Mouse (Mus musculus) midbrain, postnatal 0 days (tissue): ENCODE measurements around the gene Myh9. TPM values are rescaled to one million over a fixed set of nuclear protein-coding genes. Genes with fewer than 3 reads are reported as not detected.
A peak's percentile ranks its signal among the peaks of the same experiment; 100 is the strongest.

Source experiments
- ATAC-seq: fragments of 200-750 bp; cut with Nextera tagmentation; 2 replicates; pipeline ENCODE4 v1.8.0; 2017; ENCODE audit warnings: moderate number of reproducible peaks, mild to moderate bottlenecking, moderate TSS enrichment, moderate library complexity; ENCODE audit not compliant: low FRiP score
- DNase-seq: peaks from one replicate; pipeline ENCODE4 v3.0.0-alpha.2; 2015; ENCODE audit warnings: low spot score
- H3K27ac ChIP-seq: fragments of 300-500 bp; sonication (generic); 2 replicates; pipeline ENCODE4 v1.5.1; 2014; ENCODE audit warnings: low read depth, mild to moderate bottlenecking, low read length, mixed read lengths
- H3K27me3 ChIP-seq: fragments of 300-500 bp; sonication (generic); 2 replicates; pipeline ENCODE4 v1.6.1; 2014; ENCODE audit warnings: low read length, control low read depth, mixed read lengths; ENCODE audit not compliant: insufficient read depth
- H3K36me3 ChIP-seq: fragments of 300-500 bp; sonication (generic); 2 replicates; pipeline ENCODE4 v1.6.1; 2014; ENCODE audit warnings: low read length, control low read depth, mixed read lengths; ENCODE audit not compliant: insufficient read depth
- H3K4me1 ChIP-seq: fragments of 300-500 bp; sonication (generic); 2 replicates; pipeline ENCODE4 v1.6.1; 2014; ENCODE audit warnings: mild to moderate bottlenecking, control low read depth, antibody characterized with exemption, low read length, mixed read lengths; ENCODE audit not compliant: insufficient read depth
- H3K4me2 ChIP-seq: fragments of 300-500 bp; sonication (generic); 2 replicates; pipeline ENCODE4 v1.6.1; 2014; ENCODE audit warnings: low read depth, mild to moderate bottlenecking, low read length, mixed read lengths; ENCODE audit not compliant: poor library complexity, severe bottlenecking
- H3K4me3 ChIP-seq: fragments of 300-500 bp; sonication (generic); 2 replicates; pipeline ENCODE4 v1.5.1; 2014; ENCODE audit warnings: low read depth, mild to moderate bottlenecking, low read length, moderate library complexity
- H3K9ac ChIP-seq: fragments of 300-500 bp; sonication (generic); replicated peaks from 2 replicates; pipeline ENCODE4 v1.6.1; 2014; ENCODE audit warnings: mild to moderate bottlenecking, low read length, moderate library complexity, mixed read lengths; ENCODE audit not compliant: poor library complexity, severe bottlenecking
- H3K9me3 ChIP-seq: fragments of 300-500 bp; sonication (generic); 2 replicates; pipeline ENCODE4 v1.6.1; 2016; ENCODE audit warnings: low read length, control low read depth
- CTCF ChIP-seq: IDR thresholded peaks from 2 replicates; pipeline ENCODE4 v1.5.1; 2016; ENCODE audit warnings: antibody characterized with exemption, mild to moderate bottlenecking
- WGBS: fragments of 180-500 bp; shearing (Covaris S2); extraction: QIAGEN DNeasy Blood & Tissue Kit; methylation state at CpG from one replicate; pipeline ENCODE4 v1.1.7; 2014; 5-methylcytosine and 5-hydroxymethylcytosine counted together
- polyA plus RNA-seq: library from polyadenylated mRNA; unstranded; fragments of >200 nt; fragmentation: Nextera tagmentation; extraction: Ambion mirVana; gene quantifications from 2 replicates; pipeline ENCODE4 v1.2.1, GENCODE M21; 2015
- total RNA-seq: library from RNA; depleted of rRNA; stranded (reverse); fragments of >200 nt; gene quantifications from 2 replicates; pipeline ENCODE4 v1.2.3, GENCODE M21; 2014

Gene Myh9
- total and polyA plus RNA-seq, 2 experiments from 2014 or later = 8.2 to 26.9 TPM

DNA sequence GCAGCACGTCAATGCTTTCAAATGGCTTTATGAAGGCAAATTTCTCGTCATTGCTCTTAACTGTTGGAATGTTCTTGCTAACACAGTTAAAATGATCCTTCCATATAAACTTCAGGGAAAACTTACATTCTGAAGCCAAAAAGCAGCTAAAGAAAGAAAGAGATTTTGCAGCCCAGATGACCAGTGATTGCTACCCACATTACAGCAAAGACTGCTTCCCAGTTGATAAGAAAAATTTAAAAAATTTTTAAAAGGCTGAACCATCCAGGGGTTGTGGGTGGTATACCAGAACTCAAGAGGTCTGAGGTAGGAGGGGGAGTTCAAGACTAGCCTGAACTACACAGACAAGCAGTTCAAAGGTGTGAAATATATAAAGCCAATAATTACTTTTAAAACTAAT, 1.1 kb upstream of the Myh9 start:
- no peaks in the 10 kb centered on the region for H3K27me3 ChIP-seq
- 27% methylated on average over 2 of the region's 2 CpGs for WGBS
- DNase-seq = no peak
- H3K4me1 ChIP-seq = peaks cover 8% of the 10 kb centered on the region; the same call in 1 of the 2 replicates
- TF ChIP-seq CTCF = no peak
- no peak overlapping the region for H3K27ac ChIP-seq
- H3K9me3 ChIP-seq = no peaks in the 10 kb centered on the region
- no peaks in the 10 kb centered on the region for H3K36me3 ChIP-seq
- no peak overlapping the region for H3K4me3 ChIP-seq
- no peak for ATAC-seq
- H3K4me2 ChIP-seq = peak overlapping the region; percentile 45; the same call in 1 of the 2 replicates
- no peak overlapping the region for H3K9ac ChIP-seq

DNA sequence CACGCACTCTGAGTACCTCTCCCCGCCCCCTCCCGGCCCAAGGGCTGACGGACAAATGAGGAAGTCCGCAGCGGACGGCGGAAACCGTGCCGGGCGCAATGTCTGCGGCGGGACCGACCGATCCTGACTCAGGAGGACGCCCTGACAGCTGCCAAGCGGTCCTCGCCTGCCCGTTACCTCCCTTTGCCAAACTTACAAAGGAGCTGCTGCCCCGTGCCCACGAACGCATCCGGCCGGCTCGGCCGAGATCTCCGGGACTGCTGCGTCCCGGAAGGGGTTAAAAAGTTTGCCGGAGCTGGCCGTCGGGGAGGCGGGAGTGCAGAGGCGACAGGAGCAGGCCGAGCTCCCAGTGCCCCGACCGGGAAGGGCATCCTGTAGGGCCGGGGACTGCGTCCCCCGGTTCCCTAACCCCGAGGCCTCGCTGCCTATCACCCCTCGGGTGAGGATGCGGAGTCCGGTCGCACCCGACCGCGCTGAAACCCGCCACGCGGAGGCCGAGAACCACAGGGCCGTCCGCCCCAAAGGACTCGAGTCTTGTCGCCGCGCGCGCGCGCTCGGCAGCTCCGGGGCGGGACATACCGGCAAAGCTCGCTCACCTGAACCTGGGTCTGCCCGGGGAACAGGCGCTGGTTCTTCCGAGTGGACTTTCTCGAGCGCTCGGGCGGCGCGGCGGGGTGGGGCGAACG, 471 bp downstream of the Myh9 start:
- Histone ChIP-seq H3K27me3 (no peaks in the 10 kb centered on the region), H3K4me1 (peaks cover 8% of the 10 kb centered on the region; the same call in 1 of the 2 replicates), H3K4me2 (peak overlapping the region; percentile 88), H3K9ac (peak overlapping the region; percentile 61), H3K36me3 (no peaks in the 10 kb centered on the region), H3K9me3 (no peaks in the 10 kb centered on the region), H3K4me3 (peak overlapping the region; percentile 59), H3K27ac (peak overlapping the region; percentile 73)
- ATAC-seq (peak; percentile 77), DNase-seq (peak; percentile 83)
- TF ChIP-seq CTCF = no peak
- WGBS = under 1% methylated on average over 58 of the region's 80 CpGs

DNA sequence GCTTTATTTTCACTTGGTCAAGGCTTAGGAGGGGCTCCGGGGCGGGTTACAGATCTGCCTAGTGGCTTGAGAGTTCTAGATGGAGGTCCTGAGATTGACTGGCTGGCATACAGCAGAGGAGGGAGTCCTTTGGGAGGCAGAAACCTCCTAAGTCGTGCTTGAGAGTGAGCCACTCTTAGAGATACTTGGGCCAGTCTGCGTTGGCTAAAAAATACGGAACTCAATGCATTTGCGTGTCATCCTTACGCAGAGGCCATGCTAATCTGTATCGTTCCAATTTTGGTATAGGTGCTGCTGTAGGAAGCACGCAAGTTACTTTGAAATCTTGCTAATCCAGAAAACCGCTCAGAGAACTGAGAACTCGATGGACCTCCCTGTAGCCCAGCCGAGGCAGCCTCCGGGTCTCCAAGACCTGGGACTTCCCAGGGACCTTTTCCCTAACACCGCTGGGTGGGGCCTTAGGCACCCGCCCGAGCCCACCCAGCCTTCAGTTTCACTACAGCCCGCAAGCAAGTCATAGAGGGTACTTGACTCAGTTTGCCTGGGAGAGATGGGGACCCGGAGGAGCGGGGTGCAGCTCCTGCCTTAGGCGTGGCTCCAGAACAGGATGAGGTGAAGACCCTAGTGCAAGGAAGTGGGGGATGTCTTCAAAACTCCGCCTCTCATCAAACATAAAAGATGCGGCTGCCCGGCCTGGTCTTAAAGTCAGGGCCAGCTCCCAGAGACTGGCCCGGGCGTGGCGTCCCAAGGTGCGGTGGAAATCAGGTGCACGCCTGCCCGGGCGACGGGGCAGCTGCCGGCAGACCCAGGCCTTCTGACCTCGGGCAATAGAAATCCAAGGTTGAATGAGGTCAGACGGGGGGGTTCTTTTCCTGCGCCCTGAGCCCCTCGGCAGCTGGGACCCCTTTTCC, 1.3 kb downstream of the Myh9 start:
- H3K9ac ChIP-seq = peak overlapping the region; percentile 61
- peak overlapping the region; percentile 88 for H3K4me2 ChIP-seq
- DNase-seq (no peak), ATAC-seq (no peak)
- peaks cover 8% of the 10 kb centered on the region; the same call in 1 of the 2 replicates for H3K4me1 ChIP-seq
- no peaks in the 10 kb centered on the region for H3K9me3 ChIP-seq
- no peaks in the 10 kb centered on the region for H3K27me3 ChIP-seq
- no peak for TF ChIP-seq CTCF
- H3K36me3 ChIP-seq = no peaks in the 10 kb centered on the region
- H3K27ac ChIP-seq = no peak overlapping the region
- 7% methylated on average over 36 of the region's 36 CpGs for WGBS
- H3K4me3 ChIP-seq = peak overlapping the region; percentile 59

DNA sequence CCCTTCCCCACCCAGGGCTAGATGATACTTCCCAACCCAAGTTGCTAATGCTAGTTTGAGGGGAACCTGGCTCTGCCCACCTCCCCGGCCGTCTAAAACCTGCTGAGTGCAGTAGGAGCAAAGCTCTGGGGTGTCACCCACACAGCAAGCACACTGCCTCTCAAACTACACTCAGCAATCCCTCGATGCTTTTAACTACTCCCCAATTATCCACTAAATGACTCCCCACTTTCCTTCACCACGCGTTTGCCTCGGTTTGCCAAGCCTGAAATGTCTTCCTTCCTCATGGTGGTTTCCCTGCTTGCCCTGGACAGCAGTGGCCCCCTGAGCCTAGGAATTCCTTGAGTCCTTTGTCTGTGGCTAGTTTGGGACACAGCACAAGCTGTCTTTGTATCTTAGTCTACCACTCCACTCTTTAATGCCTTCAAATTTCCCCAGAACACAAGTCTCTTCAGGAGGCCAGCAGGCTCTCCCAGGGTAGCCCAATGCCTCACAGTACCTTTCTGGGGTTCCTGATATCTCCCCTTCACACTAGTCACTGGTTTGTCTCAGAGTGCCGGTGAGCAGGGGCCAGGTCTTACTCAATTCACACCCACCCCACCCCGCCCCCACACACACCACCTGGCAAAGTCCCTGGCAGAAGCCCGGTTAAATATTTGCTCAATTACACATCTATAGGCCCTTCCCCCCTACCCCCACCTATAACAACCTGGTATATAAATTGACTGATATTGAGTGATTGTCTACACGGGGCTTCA, 2.3 kb downstream of the Myh9 start:
- H3K9me3 ChIP-seq = no peaks in the 10 kb centered on the region
- H3K4me1 ChIP-seq = peaks cover 8% of the 10 kb centered on the region; the same call in 1 of the 2 replicates
- WGBS = 19% methylated on average over 10 of the region's 10 CpGs
- no peak for TF ChIP-seq CTCF
- peak overlapping the region; percentile 88 for H3K4me2 ChIP-seq
- no peaks in the 10 kb centered on the region for H3K36me3 ChIP-seq
- no peak for ATAC-seq
- H3K9ac ChIP-seq = no peak overlapping the region
- H3K27ac ChIP-seq = no peak overlapping the region
- no peaks in the 10 kb centered on the region for H3K27me3 ChIP-seq
- 0 out of 2 replicates have a peak overlapping the region, but pooled peaks have one; percentile 59 for H3K4me3 ChIP-seq
- no peak for DNase-seq

DNA sequence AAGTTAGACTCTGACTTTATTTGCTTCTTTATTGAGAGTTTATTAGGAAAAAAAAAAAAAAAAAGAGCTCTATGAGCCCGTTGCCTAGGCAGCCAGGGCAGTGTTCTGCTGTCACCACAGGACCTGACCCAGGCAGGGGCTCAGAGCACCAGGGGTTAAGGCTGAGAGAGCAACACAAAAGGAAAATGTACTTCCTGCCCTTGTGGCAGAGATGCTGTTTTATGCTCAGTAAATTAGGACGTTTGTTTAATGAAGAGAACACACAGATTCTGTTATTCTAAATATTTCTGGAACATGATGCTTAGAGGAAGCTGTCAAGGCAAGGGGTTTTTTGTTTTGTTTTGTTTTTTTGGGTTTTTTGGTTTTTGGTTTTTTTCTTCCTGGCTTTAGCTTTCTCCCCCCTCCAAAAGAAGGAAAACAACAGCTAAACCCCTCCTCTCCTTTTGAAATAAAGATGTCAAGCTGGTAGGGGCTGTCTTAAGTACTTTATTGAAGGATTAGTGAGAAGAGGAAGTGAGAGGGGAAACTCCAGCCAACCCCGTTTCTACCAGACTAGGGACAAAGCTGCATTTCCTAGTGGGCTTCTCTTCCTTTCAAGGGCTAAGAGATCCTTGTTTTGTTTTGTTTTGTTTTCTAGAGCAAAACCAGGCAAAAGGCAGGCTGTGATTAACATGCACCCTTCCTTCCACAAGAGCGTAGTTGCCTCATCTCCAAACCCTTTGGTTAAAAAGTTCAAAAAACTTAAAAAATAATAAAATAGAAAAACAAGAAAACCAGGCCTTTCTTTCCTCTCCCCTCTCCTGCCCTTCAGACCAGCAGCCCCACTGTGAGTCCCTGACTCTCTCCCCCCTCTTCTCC, 3.2 kb downstream of the Myh9 start:
- no peak for TF ChIP-seq CTCF
- peak overlapping the region; percentile 88 for H3K4me2 ChIP-seq
- no peak overlapping the region for H3K4me3 ChIP-seq
- 16% methylated on average over 4 of the region's 4 CpGs for WGBS
- ATAC-seq (no peak), DNase-seq (no peak)
- H3K36me3 ChIP-seq = no peaks in the 10 kb centered on the region
- no peak overlapping the region for H3K27ac ChIP-seq
- peaks cover 8% of the 10 kb centered on the region; the same call in 1 of the 2 replicates for H3K4me1 ChIP-seq
- no peaks in the 10 kb centered on the region for H3K9me3 ChIP-seq
- H3K27me3 ChIP-seq = no peaks in the 10 kb centered on the region
- H3K9ac ChIP-seq = no peak overlapping the region
